Mouse (Mus musculus): ENCODE data around the gene Ctrc. TPM values are rescaled to one million over a fixed set of nuclear protein-coding genes. Genes with fewer than 3 reads are reported as not detected.

Gene Ctrc
- total and polyA plus RNA-seq, 3 experiments: not detected

DNA sequence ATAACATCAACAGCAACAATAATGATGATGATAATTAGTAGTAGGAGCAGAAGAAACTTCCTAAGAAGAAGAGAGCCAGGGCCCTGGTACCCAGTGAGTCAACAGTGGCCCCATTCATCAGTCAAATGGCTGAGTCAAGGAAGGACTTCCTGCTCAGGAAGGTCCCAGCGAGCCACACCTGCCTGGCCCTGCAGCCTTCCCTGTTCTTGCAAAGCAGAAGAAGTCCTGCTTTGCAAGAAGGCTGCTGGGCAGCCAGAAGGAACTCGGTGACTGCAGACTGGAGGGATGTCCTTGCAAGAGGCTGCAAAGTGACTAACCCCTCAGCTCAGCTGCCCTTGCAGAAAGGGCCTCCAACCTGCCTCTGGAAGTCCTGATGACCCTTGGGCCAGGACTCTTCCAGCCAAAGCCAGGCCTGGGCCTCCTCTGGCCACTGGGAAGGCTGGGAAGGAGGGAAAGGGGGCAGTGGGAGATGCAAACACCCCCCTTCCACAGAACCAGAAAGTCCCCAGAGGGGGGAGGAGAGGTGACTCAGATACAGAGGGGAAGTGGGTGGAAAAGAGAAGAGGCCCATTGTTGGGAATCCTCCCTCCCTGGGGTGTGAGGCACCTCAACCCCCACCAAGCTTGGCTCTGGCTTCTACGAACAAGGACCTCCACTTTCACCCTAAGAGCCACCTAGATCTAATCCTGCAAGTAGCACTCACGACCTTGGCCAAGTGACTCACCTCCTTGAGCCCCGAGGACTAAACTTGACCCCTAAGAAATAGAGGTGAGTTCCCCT is 23.5 kb upstream of the Ctrc start:
- no peaks in the 10 kb centered on the region for H3K27me3 ChIP-seq (replicated peaks)
- dilution Hi-C loops (cut with MboI; ENCODE audit: extremely low pct_ligation_motif_present, extremely low pct_unique_long_range_greater_than_20kb, low sequenced_read_pairs): no loop called here
- in situ Hi-C loops (cut with MboI; ENCODE audit: low pct_ligation_motif_present, low pct_unique_long_range_greater_than_20kb, low sequenced_read_pairs): loop anchor here (10.0 kb wide), 1 partner anchor 205 kb away; no protein-coding TSS in a partner anchor
- no peak overlapping the region for H3K27ac ChIP-seq (ENCODE audit: insufficient read depth, low read depth)
- H3K36me3 ChIP-seq (replicated peaks in 1 of 2; ENCODE audit: control insufficient read depth in 1 of 2, insufficient read depth in 1 of 2, low read length in 1 of 2): peaks cover 8 to 75% of the 10 kb centered on the region in 2 experiments
- TF ChIP-seq MAFK (IDR thresholded peaks at IDR 0.05; ENCODE audit: insufficient replicate concordance, low read length) (no peak), BHLHE40 (IDR thresholded peaks at IDR 0.05; ENCODE audit: low read depth, low read length) (0 out of 2 replicates have a peak, but pooled peaks have one; percentile 25), MXI1 (IDR thresholded peaks at IDR 0.05; ENCODE audit: low read depth, low read length) (no peak), TBP (conservative IDR thresholded peaks at IDR 0.05; ENCODE audit: low read depth, low read length) (no peak), EP300 (IDR thresholded peaks at IDR 0.05; ENCODE audit: low read length) (peak; percentile 81), SIN3A (IDR thresholded peaks at IDR 0.05; ENCODE audit: low read length) (no peak), NRF1 (IDR thresholded peaks at IDR 0.05; ENCODE audit: low read depth, low read length) (no peak), ZNF384 (IDR thresholded peaks at IDR 0.05; ENCODE audit: low read depth, low read length) (no peak), ETS1 (conservative IDR thresholded peaks at IDR 0.05; ENCODE audit: low read depth, low read length) (peak; percentile 53; the same call in 1 of the 2 replicates), ZMIZ1 (IDR thresholded peaks at IDR 0.05; ENCODE audit: low read depth, low read length) (no peak), CHD2 (IDR thresholded peaks at IDR 0.05; ENCODE audit: low read length) (peak; percentile 51), POLR2A (IDR thresholded peaks at IDR 0.05; ENCODE audit: low read depth, low read length) (no peak), MAZ (IDR thresholded peaks at IDR 0.05; ENCODE audit: low read depth, low read length) (0 out of 2 replicates have a peak, but pooled peaks have one; percentile 35), ZKSCAN1 (IDR thresholded peaks at IDR 0.05; ENCODE audit: borderline replicate concordance, low read depth, low read length) (no peak), UBTF (IDR thresholded peaks at IDR 0.05; ENCODE audit: low read depth, low read length) (no peak), USF2 (conservative IDR thresholded peaks at IDR 0.05; ENCODE audit: low read depth, low read length) (no peak), IRF4 (IDR thresholded peaks at IDR 0.05; ENCODE audit: low read depth, low read length) (peak; percentile 81), ZC3H11A (IDR thresholded peaks at IDR 0.05; ENCODE audit: low read depth, low read length) (no peak), RCOR1 (conservative IDR thresholded peaks at IDR 0.05; ENCODE audit: low read depth, low read length) (no peak)
- peak; percentile 44 for DNase-seq (ENCODE audit: extremely low read depth)
- H3K4me3 ChIP-seq (replicated peaks in 1 of 3; ENCODE audit: low read depth in 2 of 3, low read length in 2 of 3, poor library complexity in 1 of 3): no peak overlapping the region
- H3K4me2 ChIP-seq (ENCODE audit: insufficient read depth, low read depth, poor library complexity, severe bottlenecking): no peak overlapping the region
- peaks cover 17% of the 10 kb centered on the region for H3K79me2 ChIP-seq (replicated peaks; ENCODE audit: control insufficient read depth, extremely low read depth, insufficient read depth, poor library complexity, severe bottlenecking)
- H3K4me1 ChIP-seq (ENCODE audit: control insufficient read depth in 1 of 2, insufficient read depth in 2 of 2): peaks cover 29 to 83% of the 10 kb centered on the region in 2 experiments
- H3K9ac ChIP-seq (ENCODE audit: insufficient read depth, low read depth): no peak overlapping the region
- peaks cover 4% of the 10 kb centered on the region for H3K9me3 ChIP-seq (replicated peaks; ENCODE audit: low read length)

DNA sequence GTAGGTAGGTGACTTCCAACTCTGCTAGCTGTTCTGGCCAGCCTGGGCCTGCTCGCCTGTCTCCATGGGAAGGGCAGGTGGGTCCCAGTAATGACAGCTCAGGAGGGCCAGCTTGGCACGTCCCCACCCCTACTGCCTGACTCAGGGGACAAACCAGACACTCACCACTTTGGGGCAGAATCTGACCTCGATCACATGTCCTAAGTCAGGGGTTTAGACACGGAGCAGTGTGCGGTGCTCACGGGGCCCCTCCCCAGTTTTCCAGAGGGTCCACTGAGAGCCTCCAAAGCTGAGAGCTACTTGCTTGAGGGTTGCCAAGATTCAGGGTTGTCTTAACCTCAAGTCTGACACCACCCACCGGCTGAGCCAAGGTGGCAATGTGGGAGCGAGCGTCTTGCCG is 21.9 kb upstream of the Ctrc start:
- Histone ChIP-seq H3K36me3 (replicated peaks in 1 of 2; ENCODE audit: control insufficient read depth in 1 of 2, insufficient read depth in 1 of 2, low read length in 1 of 2) (peaks cover 17 to 88% of the 10 kb centered on the region in 2 experiments), H3K27me3 (replicated peaks) (no peaks in the 10 kb centered on the region), H3K27ac (ENCODE audit: insufficient read depth, low read depth) (no peak overlapping the region), H3K4me1 (ENCODE audit: control insufficient read depth in 1 of 2, insufficient read depth in 2 of 2) (peaks cover 24 to 80% of the 10 kb centered on the region in 2 experiments), H3K4me2 (ENCODE audit: insufficient read depth, low read depth, poor library complexity, severe bottlenecking) (no peak overlapping the region), H3K4me3 (replicated peaks in 1 of 3; ENCODE audit: low read depth in 2 of 3, low read length in 2 of 3, poor library complexity in 1 of 3) (no peak overlapping the region), H3K9me3 (replicated peaks; ENCODE audit: low read length) (peaks cover 4% of the 10 kb centered on the region), H3K79me2 (replicated peaks; ENCODE audit: control insufficient read depth, extremely low read depth, insufficient read depth, poor library complexity, severe bottlenecking) (peaks cover 4% of the 10 kb centered on the region; the same call in 1 of the 2 replicates), H3K9ac (ENCODE audit: insufficient read depth, low read depth) (no peak overlapping the region)
- dilution Hi-C loops (cut with MboI; ENCODE audit: extremely low pct_ligation_motif_present, extremely low pct_unique_long_range_greater_than_20kb, low sequenced_read_pairs): no loop called here
- no peak for DNase-seq (ENCODE audit: extremely low read depth)
- in situ Hi-C loops (cut with MboI; ENCODE audit: low pct_ligation_motif_present, low pct_unique_long_range_greater_than_20kb, low sequenced_read_pairs): loop anchor here (10.0 kb wide), 1 partner anchor 207 kb away; no protein-coding TSS in a partner anchor
- TF ChIP-seq JUN (IDR thresholded peaks at IDR 0.05; ENCODE audit: insufficient read depth, low read depth, low read length): no peak
- TF ChIP-seq USF2 (conservative IDR thresholded peaks at IDR 0.05; ENCODE audit: low read depth, low read length): no peak
- TF ChIP-seq KAT2A (IDR thresholded peaks at IDR 0.05; ENCODE audit: insufficient replicate concordance, low read length): no peak
- TF ChIP-seq TCF12 (IDR thresholded peaks at IDR 0.05; ENCODE audit: low read depth, low read length): no peak
